Mouse (Mus musculus): Measurements from ENCODE around the gene Rnase11. TPM values are rescaled to one million over a fixed set of nuclear protein-coding genes. Genes with fewer than 3 reads are reported as not detected.

Gene Rnase11
- total and polyA plus RNA-seq, 2 experiments = not detected

GRCm38 (mm10) chr14:51085086-51085485, 35.1 kb upstream of the Rnase11 start:
- Histone ChIP-seq H3K27ac (replicated peaks; ENCODE audit: insufficient read depth, low read depth, low read length) (no peak overlapping the region), H3K79me2 (ENCODE audit: control insufficient read depth, insufficient read depth, low read length) (no peaks in the 10 kb centered on the region), H3K36me3 (ENCODE audit: control insufficient read depth, insufficient read depth, low read length) (no peaks in the 10 kb centered on the region), H3K4me3 (ENCODE audit: insufficient read depth, low read depth, low read length) (no peak overlapping the region), H3K9ac (ENCODE audit: low read depth, low read length) (no peak overlapping the region), H3K4me1 (ENCODE audit: control insufficient read depth, insufficient read depth, low read length) (peaks cover 11% of the 10 kb centered on the region), H3K27me3 (ENCODE audit: control insufficient read depth, insufficient read depth, low read length) (no peaks in the 10 kb centered on the region)
- TF ChIP-seq POLR2A (IDR thresholded peaks at IDR 0.05; ENCODE audit: extremely low read depth, insufficient read depth, low read length) = no peak
- WGBS = 72% methylated on average over 2 of the region's 2 CpGs
- no peak for DNase-seq (ENCODE audit: extremely low read depth, low read depth, low spot score)

GRCm38 (mm10) chr14:51083805-51084204, 33.8 kb upstream of the Rnase11 start:
- Histone ChIP-seq H3K27ac (replicated peaks; ENCODE audit: insufficient read depth, low read depth, low read length) (peak overlapping the region; percentile 43), H3K27me3 (ENCODE audit: control insufficient read depth, insufficient read depth, low read length) (no peaks in the 10 kb centered on the region), H3K4me1 (ENCODE audit: control insufficient read depth, insufficient read depth, low read length) (peaks cover 11% of the 10 kb centered on the region), H3K9ac (ENCODE audit: low read depth, low read length) (peak overlapping the region; percentile 17), H3K36me3 (ENCODE audit: control insufficient read depth, insufficient read depth, low read length) (no peaks in the 10 kb centered on the region), H3K79me2 (ENCODE audit: control insufficient read depth, insufficient read depth, low read length) (no peaks in the 10 kb centered on the region), H3K4me3 (ENCODE audit: insufficient read depth, low read depth, low read length) (peak overlapping the region; percentile 60; the same call in 1 of the 2 replicates)
- 14% methylated on average over 7 of the region's 7 CpGs for WGBS
- DNase-seq (ENCODE audit: extremely low read depth, low read depth, low spot score) = peak; percentile 12
- no peak for TF ChIP-seq POLR2A (IDR thresholded peaks at IDR 0.05; ENCODE audit: extremely low read depth, insufficient read depth, low read length)
- TF ChIP-seq CTCF (IDR thresholded peaks at IDR 0.05; ENCODE audit: low read depth, low read length) = no peak

- Histone ChIP-seq H3K27me3 (ENCODE audit: control insufficient read depth, insufficient read depth, low read length) (no peaks in the 10 kb centered on the region), H3K4me3 (ENCODE audit: insufficient read depth, low read depth, low read length) (peak overlapping the region; percentile 60), H3K4me1 (ENCODE audit: control insufficient read depth, insufficient read depth, low read length) (peaks cover 11% of the 10 kb centered on the region), H3K27ac (replicated peaks; ENCODE audit: insufficient read depth, low read depth, low read length) (peak overlapping the region; percentile 80), H3K9ac (ENCODE audit: low read depth, low read length) (peak overlapping the region; percentile 78), H3K79me2 (ENCODE audit: control insufficient read depth, insufficient read depth, low read length) (no peaks in the 10 kb centered on the region), H3K36me3 (ENCODE audit: control insufficient read depth, insufficient read depth, low read length) (no peaks in the 10 kb centered on the region)
- 2% methylated on average over 40 of the region's 40 CpGs for WGBS
- TF ChIP-seq CTCF (IDR thresholded peaks at IDR 0.05; ENCODE audit: low read depth, low read length) = no peak
- 0 out of 2 replicates have a peak, but pooled peaks have one; percentile 12 for TF ChIP-seq POLR2A (IDR thresholded peaks at IDR 0.05; ENCODE audit: extremely low read depth, insufficient read depth, low read length)
- peak; percentile 81 for DNase-seq (ENCODE audit: extremely low read depth, low read depth, low spot score)
Observed at GRCm38 (mm10) chr14:51082599-51083581, 32.9 kb upstream of the Rnase11 start.

GRCm38 (mm10) chr14:51081035-51081434, 31.1 kb upstream of the Rnase11 start:
- peaks cover 11% of the 10 kb centered on the region for H3K4me1 ChIP-seq (ENCODE audit: control insufficient read depth, insufficient read depth, low read length)
- H3K4me3 ChIP-seq (ENCODE audit: insufficient read depth, low read depth, low read length) = no peak overlapping the region
- TF ChIP-seq CTCF (IDR thresholded peaks at IDR 0.05; ENCODE audit: low read depth, low read length) = no peak
- TF ChIP-seq POLR2A (IDR thresholded peaks at IDR 0.05; ENCODE audit: extremely low read depth, insufficient read depth, low read length) = no peak
- H3K27ac ChIP-seq (replicated peaks; ENCODE audit: insufficient read depth, low read depth, low read length) = no peak overlapping the region
- peak; percentile 17 for DNase-seq (ENCODE audit: extremely low read depth, low read depth, low spot score)
- H3K9ac ChIP-seq (ENCODE audit: low read depth, low read length) = no peak overlapping the region
- H3K27me3 ChIP-seq (ENCODE audit: control insufficient read depth, insufficient read depth, low read length) = no peaks in the 10 kb centered on the region
- H3K36me3 ChIP-seq (ENCODE audit: control insufficient read depth, insufficient read depth, low read length) = no peaks in the 10 kb centered on the region
- WGBS = 57% methylated on average over 2 of the region's 2 CpGs
- H3K79me2 ChIP-seq (ENCODE audit: control insufficient read depth, insufficient read depth, low read length) = no peaks in the 10 kb centered on the region

- no peaks in the 10 kb centered on the region for H3K36me3 ChIP-seq (ENCODE audit: control insufficient read depth, insufficient read depth, low read length)
- H3K4me1 ChIP-seq (ENCODE audit: control insufficient read depth, insufficient read depth, low read length) = peaks cover 9% of the 10 kb centered on the region; the same call in 1 of the 2 replicates
- no peak for TF ChIP-seq CTCF (IDR thresholded peaks at IDR 0.05; ENCODE audit: low read depth, low read length)
- TF ChIP-seq POLR2A (IDR thresholded peaks at IDR 0.05; ENCODE audit: extremely low read depth, insufficient read depth, low read length) = no peak
- no peak overlapping the region for H3K4me3 ChIP-seq (ENCODE audit: insufficient read depth, low read depth, low read length)
- H3K9ac ChIP-seq (ENCODE audit: low read depth, low read length) = no peak overlapping the region
- no peaks in the 10 kb centered on the region for H3K79me2 ChIP-seq (ENCODE audit: control insufficient read depth, insufficient read depth, low read length)
- no peak for DNase-seq (ENCODE audit: extremely low read depth, low read depth, low spot score)
- H3K27me3 ChIP-seq (ENCODE audit: control insufficient read depth, insufficient read depth, low read length) = no peaks in the 10 kb centered on the region
- H3K27ac ChIP-seq (replicated peaks; ENCODE audit: insufficient read depth, low read depth, low read length) = no peak overlapping the region
- 94% methylated on average over 1 of the region's 1 CpGs for WGBS
Observed at GRCm38 (mm10) chr14:51079180-51079579, 29.2 kb upstream of the Rnase11 start.

GRCm38 (mm10) chr14:51074335-51074734, 24.4 kb upstream of the Rnase11 start, which contains the start of gene Olfr750:
Gene Olfr750, minus strand, starts transcription at chr14:51074435.
- DNase-seq (ENCODE audit: extremely low read depth, low read depth, low spot score) = no peak
- WGBS = 95% methylated on average over 3 of the region's 3 CpGs
- H3K4me3 ChIP-seq (ENCODE audit: insufficient read depth, low read depth, low read length) = no peak within 1 kb of the TSS
- TF ChIP-seq POLR2A (IDR thresholded peaks at IDR 0.05; ENCODE audit: extremely low read depth, insufficient read depth, low read length) (no peak), CTCF (IDR thresholded peaks at IDR 0.05; ENCODE audit: low read depth, low read length) (no peak)
- H3K79me2 ChIP-seq (ENCODE audit: control insufficient read depth, insufficient read depth, low read length) = no peaks in the 10 kb centered on the region
- no peaks in the 10 kb centered on the region for H3K36me3 ChIP-seq (ENCODE audit: control insufficient read depth, insufficient read depth, low read length)
- no peaks in the 10 kb centered on the region for H3K4me1 ChIP-seq (ENCODE audit: control insufficient read depth, insufficient read depth, low read length)
- no peaks in the 10 kb centered on the region for H3K27me3 ChIP-seq (ENCODE audit: control insufficient read depth, insufficient read depth, low read length)
- H3K9ac ChIP-seq (ENCODE audit: low read depth, low read length) = no peak within 1 kb of the TSS
- no peak within 1 kb of the TSS for H3K27ac ChIP-seq (replicated peaks; ENCODE audit: insufficient read depth, low read depth, low read length)
